Mouse (Mus musculus): ENCODE measurements around the gene Lamc1. TPM values are rescaled to one million over a fixed set of nuclear protein-coding genes. Genes with fewer than 3 reads are reported as not detected.

Lamc1 gene
- polyA plus RNA-seq, 2 experiments, result 76.7 to 118 TPM

DNA sequence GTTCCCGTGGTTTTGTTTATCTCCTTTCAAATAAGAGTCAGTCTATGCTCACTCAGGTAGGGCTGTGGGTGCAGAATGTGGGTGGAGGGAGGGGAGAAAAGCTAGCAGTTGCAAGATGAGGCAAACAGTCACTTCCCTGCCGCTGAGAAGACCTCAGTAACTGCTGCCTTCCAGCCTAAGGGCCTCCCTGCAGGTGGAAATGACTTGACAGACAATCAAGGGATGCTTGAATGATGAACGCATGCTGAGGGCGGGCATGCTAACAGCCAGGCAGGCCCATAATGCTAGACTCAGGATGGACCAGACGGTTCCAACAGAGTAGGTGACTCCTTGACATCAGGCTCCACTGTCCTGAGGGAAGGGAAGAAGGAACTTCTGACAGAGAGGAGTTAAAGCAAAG, 116.9 kb downstream of the Lamc1 start:
- Histone ChIP-seq H3K4me2 (replicated peaks; ENCODE audit: low read depth, low read length, severe bottlenecking) (no peak overlapping the region), H3K27me3 (ENCODE audit: control insufficient read depth, insufficient read depth, low read length) (no peaks in the 10 kb centered on the region), H3K4me3 (replicated peaks; ENCODE audit: low read length) (no peak overlapping the region), H3K9me3 (ENCODE audit: control insufficient read depth, low read length) (no peaks in the 10 kb centered on the region), H3K36me3 (ENCODE audit: control insufficient read depth, insufficient read depth, low read length) (peaks cover 13% of the 10 kb centered on the region), H3K27ac (replicated peaks; ENCODE audit: low read depth, low read length) (no peak overlapping the region), H3K9ac (ENCODE audit: low read depth, low read length, severe bottlenecking) (no peak overlapping the region), H3K4me1 (ENCODE audit: control insufficient read depth, insufficient read depth, low read length) (no peaks in the 10 kb centered on the region)
- 70% methylated on average over 5 of the region's 5 CpGs for WGBS
- DNase-seq (ENCODE audit: low spot score) (no peak), ATAC-seq (ENCODE audit: low FRiP score, low read depth) (no peak)
- TF ChIP-seq POLR2A (IDR thresholded peaks at IDR 0.05; ENCODE audit: borderline replicate concordance, extremely low read depth, insufficient read depth, insufficient read length), result no peak

DNA sequence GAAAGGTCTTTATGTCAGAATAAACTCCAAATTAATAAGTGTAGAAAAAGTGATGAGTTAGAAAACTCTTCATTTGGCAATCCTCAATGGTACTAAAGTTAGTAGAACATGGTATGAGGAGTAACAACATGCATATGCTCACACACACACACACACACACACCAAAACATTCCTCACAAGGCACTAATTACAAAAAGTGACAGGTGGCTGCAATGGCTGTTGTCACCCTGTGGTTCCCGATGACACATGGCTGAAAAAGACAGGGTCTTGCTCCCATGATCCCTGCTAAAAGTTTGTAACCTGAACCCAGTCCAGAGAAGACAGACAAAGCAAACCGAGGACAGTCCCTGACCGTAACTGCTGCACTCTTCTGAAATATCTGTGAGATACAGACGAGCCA, 121.6 kb downstream of the Lamc1 start:
- H3K27ac ChIP-seq (replicated peaks; ENCODE audit: low read depth, low read length), result no peak overlapping the region
- peak; percentile 4 for DNase-seq (ENCODE audit: low spot score)
- no peaks in the 10 kb centered on the region for H3K4me1 ChIP-seq (ENCODE audit: control insufficient read depth, insufficient read depth, low read length)
- H3K36me3 ChIP-seq (ENCODE audit: control insufficient read depth, insufficient read depth, low read length), result no peaks in the 10 kb centered on the region
- H3K9ac ChIP-seq (ENCODE audit: low read depth, low read length, severe bottlenecking), result no peak overlapping the region
- no peak overlapping the region for H3K4me2 ChIP-seq (replicated peaks; ENCODE audit: low read depth, low read length, severe bottlenecking)
- no peak overlapping the region for H3K4me3 ChIP-seq (replicated peaks; ENCODE audit: low read length)
- no peaks in the 10 kb centered on the region for H3K27me3 ChIP-seq (ENCODE audit: control insufficient read depth, insufficient read depth, low read length)
- no peak; the same call in 1 of the 2 replicates for ATAC-seq (ENCODE audit: low FRiP score, low read depth)
- H3K9me3 ChIP-seq (ENCODE audit: control insufficient read depth, low read length), result no peaks in the 10 kb centered on the region
- TF ChIP-seq POLR2A (IDR thresholded peaks at IDR 0.05; ENCODE audit: borderline replicate concordance, extremely low read depth, insufficient read depth, insufficient read length), result no peak
- 34% methylated on average over 4 of the region's 4 CpGs for WGBS

DNA sequence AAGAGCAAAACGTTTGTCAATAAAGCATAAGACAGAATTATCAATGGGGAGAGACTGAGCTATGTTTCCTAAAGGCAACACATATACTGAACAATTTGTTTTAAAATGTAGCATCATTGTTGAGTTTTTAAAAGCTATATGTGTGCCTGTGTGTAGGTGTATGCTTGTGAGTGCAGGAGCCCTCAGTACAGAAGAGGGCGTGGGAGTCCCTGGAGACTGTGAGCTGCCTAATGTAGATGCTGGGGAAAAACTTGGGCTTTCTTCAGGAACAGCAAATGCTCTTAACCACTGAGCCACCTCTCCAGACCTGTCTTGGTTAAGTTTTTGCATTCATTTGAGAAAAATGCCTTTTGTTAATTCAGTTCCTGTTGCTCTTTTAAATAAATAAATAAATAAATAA, 122.4 kb downstream of the Lamc1 start:
- WGBS, result 80% methylated on average over 2 of the region's 2 CpGs
- Histone ChIP-seq H3K27me3 (ENCODE audit: control insufficient read depth, insufficient read depth, low read length) (no peaks in the 10 kb centered on the region), H3K36me3 (ENCODE audit: control insufficient read depth, insufficient read depth, low read length) (no peaks in the 10 kb centered on the region), H3K4me3 (replicated peaks; ENCODE audit: low read length) (no peak overlapping the region), H3K4me1 (ENCODE audit: control insufficient read depth, insufficient read depth, low read length) (no peaks in the 10 kb centered on the region), H3K9me3 (ENCODE audit: control insufficient read depth, low read length) (no peaks in the 10 kb centered on the region), H3K4me2 (replicated peaks; ENCODE audit: low read depth, low read length, severe bottlenecking) (no peak overlapping the region), H3K9ac (ENCODE audit: low read depth, low read length, severe bottlenecking) (no peak overlapping the region), H3K27ac (replicated peaks; ENCODE audit: low read depth, low read length) (no peak overlapping the region)
- TF ChIP-seq POLR2A (IDR thresholded peaks at IDR 0.05; ENCODE audit: borderline replicate concordance, extremely low read depth, insufficient read depth, insufficient read length), result no peak
- DNase-seq (ENCODE audit: low spot score) (no peak), ATAC-seq (ENCODE audit: low FRiP score, low read depth) (no peak)

DNA sequence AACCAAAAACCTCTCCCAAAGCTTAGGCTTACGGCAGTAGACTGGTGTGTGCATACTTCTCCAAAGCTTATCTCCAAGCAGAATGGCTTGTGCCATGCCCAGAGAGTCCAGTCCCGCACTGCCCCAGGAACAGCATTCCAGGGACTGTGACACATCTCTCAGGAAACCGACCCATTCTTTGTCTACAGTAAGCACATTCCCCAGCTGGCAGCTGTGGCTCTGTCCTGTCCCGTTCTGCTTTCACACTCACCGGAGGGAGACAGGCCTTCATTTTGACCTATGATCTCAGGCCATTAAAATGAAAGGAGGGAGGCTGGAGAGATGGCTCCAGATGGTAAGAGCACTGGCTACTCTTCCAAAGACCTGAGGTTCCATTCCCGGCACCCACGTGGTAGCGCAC, 130.4 kb downstream of the Lamc1 start:
- ATAC-seq (ENCODE audit: low FRiP score, low read depth), result no peak
- Histone ChIP-seq H3K27ac (replicated peaks; ENCODE audit: low read depth, low read length) (no peak overlapping the region), H3K9ac (ENCODE audit: low read depth, low read length, severe bottlenecking) (no peak overlapping the region), H3K4me3 (replicated peaks; ENCODE audit: low read length) (no peak overlapping the region), H3K4me2 (replicated peaks; ENCODE audit: low read depth, low read length, severe bottlenecking) (no peak overlapping the region), H3K4me1 (ENCODE audit: control insufficient read depth, insufficient read depth, low read length) (peaks cover 6% of the 10 kb centered on the region; the same call in 1 of the 2 replicates), H3K36me3 (ENCODE audit: control insufficient read depth, insufficient read depth, low read length) (no peaks in the 10 kb centered on the region), H3K27me3 (ENCODE audit: control insufficient read depth, insufficient read depth, low read length) (no peaks in the 10 kb centered on the region), H3K9me3 (ENCODE audit: control insufficient read depth, low read length) (no peaks in the 10 kb centered on the region)
- no peak for DNase-seq (ENCODE audit: low spot score)
- no peak for TF ChIP-seq POLR2A (IDR thresholded peaks at IDR 0.05; ENCODE audit: borderline replicate concordance, extremely low read depth, insufficient read depth, insufficient read length)
- WGBS, result 63% methylated on average over 8 of the region's 8 CpGs

DNA sequence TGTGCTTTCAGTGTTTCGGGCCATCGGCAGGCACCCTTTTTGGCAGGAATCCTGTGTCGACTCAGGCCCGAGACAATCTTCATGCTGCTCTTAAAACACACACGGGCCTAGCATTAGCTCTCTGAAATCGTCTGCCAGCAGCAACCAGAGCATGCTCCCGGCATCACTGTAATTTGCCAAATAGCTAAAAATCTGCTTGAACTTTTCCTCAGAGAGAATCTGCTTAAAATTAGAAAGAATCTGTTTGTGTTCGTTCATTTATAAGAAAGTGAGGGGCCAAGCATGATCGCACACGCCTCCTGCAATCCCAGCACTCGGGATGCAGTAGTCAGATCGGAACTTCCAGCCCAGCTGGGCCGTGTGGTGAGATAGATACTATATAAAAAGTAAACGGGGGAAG, 131.1 kb downstream of the Lamc1 start:
- no peak overlapping the region for H3K9ac ChIP-seq (ENCODE audit: low read depth, low read length, severe bottlenecking)
- no peaks in the 10 kb centered on the region for H3K9me3 ChIP-seq (ENCODE audit: control insufficient read depth, low read length)
- H3K36me3 ChIP-seq (ENCODE audit: control insufficient read depth, insufficient read depth, low read length), result no peaks in the 10 kb centered on the region
- no peak for ATAC-seq (ENCODE audit: low FRiP score, low read depth)
- no peaks in the 10 kb centered on the region for H3K27me3 ChIP-seq (ENCODE audit: control insufficient read depth, insufficient read depth, low read length)
- DNase-seq (ENCODE audit: low spot score), result no peak
- peaks cover 6% of the 10 kb centered on the region; the same call in 1 of the 2 replicates for H3K4me1 ChIP-seq (ENCODE audit: control insufficient read depth, insufficient read depth, low read length)
- H3K27ac ChIP-seq (replicated peaks; ENCODE audit: low read depth, low read length), result 0 out of 2 replicates have a peak overlapping the region, but pooled peaks have one; percentile 27
- H3K4me3 ChIP-seq (replicated peaks; ENCODE audit: low read length), result no peak overlapping the region
- WGBS, result 42% methylated on average over 14 of the region's 14 CpGs
- TF ChIP-seq POLR2A (IDR thresholded peaks at IDR 0.05; ENCODE audit: borderline replicate concordance, extremely low read depth, insufficient read depth, insufficient read length), result no peak
- no peak overlapping the region for H3K4me2 ChIP-seq (replicated peaks; ENCODE audit: low read depth, low read length, severe bottlenecking)

DNA sequence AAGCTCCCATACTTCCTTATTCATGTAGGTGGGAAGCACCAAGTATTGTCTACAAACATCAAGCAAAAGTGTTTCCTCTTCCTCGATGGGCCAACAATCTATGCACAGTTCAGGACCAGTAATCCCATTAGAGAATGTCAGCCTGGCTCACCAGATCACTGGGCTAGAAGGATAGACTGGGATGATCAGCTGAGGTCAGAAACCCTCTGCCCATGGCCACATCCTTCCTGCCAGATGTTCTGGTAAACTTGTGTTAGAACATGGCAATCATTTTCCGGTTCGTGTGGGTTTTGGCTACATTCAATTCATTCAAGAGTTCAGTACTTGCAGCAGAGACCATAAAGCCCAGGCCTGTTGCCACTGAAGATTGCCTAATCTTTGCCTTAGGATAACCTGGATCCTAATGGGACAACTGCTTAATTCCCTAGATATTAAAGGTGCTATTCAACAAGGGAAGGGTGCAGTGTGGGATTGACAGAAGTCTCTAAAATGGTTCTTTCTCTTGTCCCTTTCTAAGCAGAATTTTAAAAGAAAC, 135.2 kb downstream of the Lamc1 start:
- DNase-seq (ENCODE audit: low spot score), result no peak
- no peak overlapping the region for H3K4me2 ChIP-seq (replicated peaks; ENCODE audit: low read depth, low read length, severe bottlenecking)
- peaks cover 6% of the 10 kb centered on the region for H3K4me1 ChIP-seq (ENCODE audit: control insufficient read depth, insufficient read depth, low read length)
- no peak for TF ChIP-seq POLR2A (IDR thresholded peaks at IDR 0.05; ENCODE audit: borderline replicate concordance, extremely low read depth, insufficient read depth, insufficient read length)
- H3K4me3 ChIP-seq (replicated peaks; ENCODE audit: low read length), result no peak overlapping the region
- 88% methylated on average over 3 of the region's 3 CpGs for WGBS
- no peak overlapping the region for H3K27ac ChIP-seq (replicated peaks; ENCODE audit: low read depth, low read length)
- ATAC-seq (ENCODE audit: low FRiP score, low read depth), result no peak
- no peaks in the 10 kb centered on the region for H3K36me3 ChIP-seq (ENCODE audit: control insufficient read depth, insufficient read depth, low read length)
- no peak overlapping the region for H3K9ac ChIP-seq (ENCODE audit: low read depth, low read length, severe bottlenecking)
- H3K9me3 ChIP-seq (ENCODE audit: control insufficient read depth, low read length), result no peaks in the 10 kb centered on the region
- no peaks in the 10 kb centered on the region for H3K27me3 ChIP-seq (ENCODE audit: control insufficient read depth, insufficient read depth, low read length)
